11 mouse cellular contexts compared by ENCODE assay signal in the genomic region with DNA sequence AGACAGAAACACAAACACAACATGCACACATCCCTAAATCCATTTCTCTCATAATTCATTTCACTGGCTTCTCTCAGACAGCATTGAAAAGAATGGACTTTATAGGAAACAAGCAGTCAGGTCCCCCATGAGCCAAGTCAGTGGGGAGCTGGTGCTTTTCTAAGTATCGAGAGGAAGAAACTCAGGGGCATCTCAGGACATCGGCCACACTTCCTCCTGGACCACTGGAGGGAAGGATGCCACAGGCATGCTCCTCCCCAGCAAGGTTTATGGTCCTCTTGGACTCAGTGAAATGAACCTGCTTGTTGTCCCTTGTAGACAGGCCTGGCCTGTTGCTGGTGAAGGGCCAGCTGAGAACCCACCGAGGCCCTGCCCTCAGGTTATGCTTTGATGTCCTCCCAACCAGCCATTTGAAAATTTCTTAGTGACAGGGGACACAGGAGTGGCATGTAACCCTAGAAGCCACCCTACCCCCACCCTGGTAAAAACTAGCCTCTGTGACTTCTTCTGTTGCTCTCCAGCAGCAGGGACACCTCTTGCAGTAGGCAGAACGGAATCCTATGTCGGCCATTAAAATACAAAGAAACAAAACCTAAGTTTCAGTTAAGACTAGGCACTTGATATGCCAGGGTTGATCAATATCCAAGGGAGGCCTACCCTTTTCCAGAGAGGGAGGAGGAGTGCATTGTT. TPM values are rescaled to one million over a fixed set of nuclear protein-coding genes. Genes with fewer than 3 reads are reported as not detected.
DNase-seq lines count a peak whose midpoint lies in the region; ATAC-seq and TF ChIP-seq lines count a peak whose summit lies in the region.
"Had no signal": no experiment of that assay in that cellular context is flagged by ENCODE, and none has a peak within 500 bp of the region (broad histone marks: within the 10 kb centered on the region; RNA-seq: fewer than 3 reads in every experiment).

No protein-coding gene starts in this region.

- peak overlapping the region; percentile 73 for H3K27ac ChIP-seq in kidney, postnatal 0 days
- H3K27ac ChIP-seq in hindbrain, embryonic 14.5 days: no peak overlapping the region
- H3K27ac ChIP-seq: liver, embryonic 14.5 days had no signal

- H3K79me2 ChIP-seq in myocyte (ENCODE audit: control insufficient read depth, insufficient read depth): no peaks in the 10 kb centered on the region

- peak; percentile 94 for DNase-seq in heart, adult 11 months
- no peak for DNase-seq in heart, adult 9 months (ENCODE audit: low spot score in 2 of 2)
- peak; percentile 51 for DNase-seq in kidney, postnatal 0 days (ENCODE audit: low spot score)
- no peak for DNase-seq in kidney, adult 11 months
- DNase-seq in testis, postnatal 10 days (ENCODE audit: low spot score): peak; percentile 34
- no peak for DNase-seq in testis, postnatal 14 days (ENCODE audit: low spot score)
- no peak for DNase-seq in hindbrain, embryonic 14.5 days (ENCODE audit: low spot score)
- DNase-seq: cerebellum, adult 18-20 months; thymus, postnatal 14 days had no signal

- no peak overlapping the region for H3K9ac ChIP-seq in kidney, postnatal 0 days (ENCODE audit: low read depth, low read length)
- no peak overlapping the region for H3K9ac ChIP-seq in hindbrain, embryonic 14.5 days
- H3K9ac ChIP-seq: liver, embryonic 14.5 days had no signal

- no peak overlapping the region for H3K4me3 ChIP-seq in kidney, postnatal 0 days (replicated peaks; ENCODE audit: low read depth, low read length)
- H3K4me3 ChIP-seq in myocyte: no peak overlapping the region
- H3K4me3 ChIP-seq in hindbrain, embryonic 14.5 days (replicated peaks; ENCODE audit: low read length): no peak overlapping the region

- peaks cover 40% of the 10 kb centered on the region for H3K4me1 ChIP-seq in kidney, postnatal 0 days (replicated peaks; ENCODE audit: insufficient read depth, low read length)
- peaks cover 14% of the 10 kb centered on the region; the same call in 1 of the 2 replicates for H3K4me1 ChIP-seq in hindbrain, embryonic 14.5 days (replicated peaks; ENCODE audit: control insufficient read depth, insufficient read depth, low read length)

- WGBS in kidney, postnatal 0 days: 36% methylated on average over 5 of the region's 5 CpGs
- 88% methylated on average over 5 of the region's 5 CpGs for WGBS in hindbrain, embryonic 14.5 days

- no peaks in the 10 kb centered on the region for H3K36me3 ChIP-seq in kidney, postnatal 0 days (ENCODE audit: insufficient read depth, low read length)
- no peaks in the 10 kb centered on the region for H3K36me3 ChIP-seq in myocyte (ENCODE audit: control insufficient read depth, insufficient read depth)
- H3K36me3 ChIP-seq in hindbrain, embryonic 14.5 days (replicated peaks; ENCODE audit: control insufficient read depth, insufficient read depth): no peaks in the 10 kb centered on the region

- no peaks in the 10 kb centered on the region for H3K9me3 ChIP-seq in kidney, postnatal 0 days (replicated peaks; ENCODE audit: low read length)
- H3K9me3 ChIP-seq in hindbrain, embryonic 14.5 days (ENCODE audit: control insufficient read depth, low read length): no peaks in the 10 kb centered on the region

- no peak overlapping the region for H3K4me2 ChIP-seq in kidney, postnatal 0 days (ENCODE audit: low read length)
- peak overlapping the region; percentile 45 for H3K4me2 ChIP-seq in myocyte (ENCODE audit: low read depth)
- H3K4me2 ChIP-seq in hindbrain, embryonic 14.5 days (replicated peaks): no peak overlapping the region

- no peaks in the 10 kb centered on the region for H3K27me3 ChIP-seq in kidney, postnatal 0 days (ENCODE audit: insufficient read depth, low read length)
- H3K27me3 ChIP-seq in myocyte (ENCODE audit: control insufficient read depth, insufficient read depth, insufficient read length): no peaks in the 10 kb centered on the region
- no peaks in the 10 kb centered on the region for H3K27me3 ChIP-seq in hindbrain, embryonic 14.5 days (ENCODE audit: control insufficient read depth, insufficient read depth, low read length)

- TF ChIP-seq CTCF in kidney, postnatal 0 days (IDR thresholded peaks at IDR 0.05; ENCODE audit: low read depth): no peak

- no peak for ATAC-seq in kidney, postnatal 0 days (replicated peaks; ENCODE audit: low FRiP score, low read depth)
- no peak for ATAC-seq in hindbrain, embryonic 14.5 days (ENCODE audit: low FRiP score)

- TF ChIP-seq POLR2A in myocyte (IDR thresholded peaks at IDR 0.05; ENCODE audit: insufficient read length, low read depth): no peak

- no peak overlapping the region for H3ac ChIP-seq in myocyte (ENCODE audit: control insufficient read depth, insufficient read length)

TF ChIP-seq in myocyte, 11 proteins besides CTCF, POLR2A, EP300 and RAD21:
- TF ChIP-seq TCF3 (IDR thresholded peaks at IDR 0.05; ENCODE audit: insufficient read length, low read depth): no peak
- TF ChIP-seq TCF12 (IDR thresholded peaks at IDR 0.05; ENCODE audit: insufficient read depth, poor library complexity, severe bottlenecking): no peak

RNA-seq across cellular contexts. Expression of a gene that starts 37.9 kb away (rescaled TPM):
- 15.4 and 17.2 TPM in 2 replicates for polyA plus RNA-seq in kidney, postnatal 0 days (2015; fragmentation: Nextera tagmentation; extraction: Ambion mirVana)
- 37.1 TPM for polyA plus RNA-seq in myocyte (2012; fragmentation: generic; extraction: Trizol)
- 17.0 and 20.5 TPM in 2 replicates for polyA plus RNA-seq in hindbrain, embryonic 14.5 days (2014; fragmentation: Nextera tagmentation; extraction: Ambion mirVana)

Comparison
In these comparisons a context has a peak if more than half of its experiments do, and no peak if none do; other contexts are left out.
1. DNase-seq: peak in heart, adult 11 months (single experiment), kidney, postnatal 0 days (single experiment) and testis, postnatal 10 days (single experiment); none in heart, adult 9 months (0 of 2), kidney, adult 11 months (single experiment), testis, postnatal 14 days (single experiment) and hindbrain, embryonic 14.5 days (single experiment).